8 mouse cellular contexts compared by ENCODE assay signal in the genomic region with DNA sequence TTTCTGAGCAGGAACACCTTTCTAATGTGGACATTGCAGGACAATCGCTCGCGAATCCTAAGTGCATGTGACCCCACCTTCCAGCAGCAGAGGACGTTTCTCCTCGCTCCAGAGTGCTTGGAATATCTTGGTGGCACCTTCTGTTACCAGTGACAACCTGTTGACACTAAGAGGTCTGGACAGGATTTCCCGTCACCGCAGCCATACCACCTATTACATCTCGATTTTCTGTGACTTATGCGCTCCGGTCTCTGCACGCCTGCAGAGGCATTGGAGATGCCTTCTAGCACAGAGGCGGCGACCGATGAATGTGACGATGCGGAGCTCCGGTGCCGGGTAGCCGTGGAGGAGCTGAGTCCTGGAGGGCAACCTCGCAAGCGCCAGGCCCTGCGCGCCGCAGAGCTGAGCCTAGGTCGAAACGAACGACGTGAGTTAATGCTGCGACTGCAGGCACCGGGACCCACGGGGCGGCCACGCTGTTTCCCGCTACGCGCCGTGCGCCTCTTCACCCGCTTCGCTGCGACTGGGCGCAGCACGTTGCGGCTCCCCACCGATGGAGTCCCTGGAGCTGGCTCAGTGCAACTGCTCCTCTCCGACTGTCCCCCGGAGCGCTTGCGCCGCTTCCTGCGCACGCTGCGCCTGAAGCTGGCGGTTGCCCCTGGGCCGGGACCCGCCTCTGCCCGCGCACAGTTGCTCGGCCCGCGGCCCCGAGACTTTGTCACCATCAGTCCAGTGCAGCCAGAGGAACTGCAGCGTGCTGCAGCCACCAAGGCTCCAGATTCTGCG. TPM values are rescaled to one million over a fixed set of nuclear protein-coding genes. Genes with fewer than 3 reads are reported as not detected.
DNase-seq lines count a peak whose midpoint lies in the region; ATAC-seq lines count a peak whose summit lies in the region.

No protein-coding gene starts in this region.

- no peaks in the 10 kb centered on the region for H3K9me3 ChIP-seq in liver, embryonic 13.5 days (replicated peaks)

- intact Hi-C loops in heart, postnatal 10 days (cut with DNase I): loop anchor here (5.0 to 10.0 kb wide), 2 partner anchors 123 to 195 kb away; a partner anchor contains a TSS

- no peaks in the 10 kb centered on the region for H3K27me3 ChIP-seq in liver, embryonic 13.5 days

- H3K4me2 ChIP-seq in liver, embryonic 13.5 days: peak overlapping the region; percentile 98

- H3K9ac ChIP-seq in liver, embryonic 13.5 days: peak overlapping the region; percentile 92

- ATAC-seq in liver, embryonic 13.5 days (ENCODE audit: low read depth): peak; percentile 55

- H3K27ac ChIP-seq in liver, embryonic 13.5 days: peak overlapping the region; percentile 91

- peak; percentile 31 to 43 for DNase-seq in gastrocnemius, postnatal 4 days (ENCODE audit: low spot score in 2 of 2)
- no peak for DNase-seq in gastrocnemius, postnatal 25 days
- DNase-seq in CD4-positive, CD25-positive, alpha-beta regulatory T cell, adult 2 months (ENCODE audit: low read depth, low spot score): peak; percentile 53
- DNase-seq in embryo, embryonic 10 days (ENCODE audit: low spot score): peak; percentile 57
- DNase-seq in heart, postnatal 10 days: peak; percentile 37 to 48
- peak; percentile 38 for DNase-seq in liver, embryonic 13.5 days
- DNase-seq in retina, embryonic 14.5 days (ENCODE audit: low spot score): peak; percentile 58
- DNase-seq in MN1 (ENCODE audit: low spot score): no peak

- peaks cover 41% of the 10 kb centered on the region for H3K36me3 ChIP-seq in liver, embryonic 13.5 days

- H3K4me3 ChIP-seq in liver, embryonic 13.5 days (replicated peaks): peak overlapping the region; percentile 91

- peaks cover 44% of the 10 kb centered on the region for H3K4me1 ChIP-seq in liver, embryonic 13.5 days (replicated peaks)

- WGBS in liver, embryonic 13.5 days (ENCODE audit: insufficient replicate concordance): under 1% methylated on average over 64 of the region's 64 CpGs

RNA-seq across cellular contexts. Expression of a gene that starts 0.8 kb away (rescaled TPM):
- total RNA-seq in gastrocnemius, postnatal 4 days (2021): 1 to 10 TPM; 3.0 TPM
- not detected for total RNA-seq in gastrocnemius, postnatal 25 days (2021)
- total RNA-seq in heart, postnatal 10 days (2021): 1 to 10 TPM; 1.9 to 2.4 TPM
- 11.0 and 13.8 TPM in 2 replicates for polyA plus RNA-seq in liver, embryonic 13.5 days (2015; fragmentation: Nextera tagmentation; extraction: Ambion mirVana)

RNA-seq across cellular contexts. Expression of a gene that starts 7.9 kb away (rescaled TPM):
- 10 to 100 TPM; 23.6 to 26.0 TPM for total RNA-seq in gastrocnemius, postnatal 4 days (2021)
- 1 to 10 TPM; 4.7 to 6.3 TPM for total RNA-seq in gastrocnemius, postnatal 25 days (2021)
- total RNA-seq in heart, postnatal 10 days (2021): 10 to 100 TPM; 18.3 to 21.2 TPM
- polyA plus RNA-seq in liver, embryonic 13.5 days (2015; fragmentation: Nextera tagmentation; extraction: Ambion mirVana): 24.2 and 31.6 TPM in 2 replicates

RNA-seq across cellular contexts. Expression of a gene that starts 41.7 kb away (rescaled TPM):
- 1 to 10 TPM; 5.1 to 5.6 TPM for total RNA-seq in gastrocnemius, postnatal 4 days (2021)
- 1 to 10 TPM; 1.4 to 2.8 TPM for total RNA-seq in gastrocnemius, postnatal 25 days (2021)
- 10 to 100 TPM; 54.4 to 57.7 TPM for total RNA-seq in heart, postnatal 10 days (2021)
- 12.6 and 15.4 TPM in 2 replicates for polyA plus RNA-seq in liver, embryonic 13.5 days (2015; fragmentation: Nextera tagmentation; extraction: Ambion mirVana)

Comparison
In these comparisons a context has a peak if more than half of its experiments do, and no peak if none do; other contexts are left out.
1. DNase-seq: peak in gastrocnemius, postnatal 4 days (2 of 2), CD4-positive, CD25-positive, alpha-beta regulatory T cell, adult 2 months (single experiment), embryo, embryonic 10 days (single experiment), heart, postnatal 10 days (2 of 2), liver, embryonic 13.5 days (single experiment) and retina, embryonic 14.5 days (single experiment); none in gastrocnemius, postnatal 25 days (single experiment) and MN1 (single experiment).
2. RNA of a gene that starts 41.7 kb away (total RNA-seq): 54.4 to 57.7 TPM in heart, postnatal 10 days; 5.1 to 5.6 TPM in gastrocnemius, postnatal 4 days and 1.4 to 2.8 TPM in gastrocnemius, postnatal 25 days; every median in the first group is over 4 times any median in the second.